17 mouse cellular contexts compared by ENCODE assay signal in genomic region chr1:74419440-74419794, GRCm38 (mm10). TPM values are rescaled to one million over a fixed set of nuclear protein-coding genes. Genes with fewer than 3 reads are reported as not detected.
DNase-seq lines count a peak whose midpoint lies in the region; TF ChIP-seq lines count a peak whose summit lies in the region.
"Had no signal": no experiment of that assay in that cellular context is flagged by ENCODE, and none has a peak within 500 bp of the region (broad histone marks: within the 10 kb centered on the region; RNA-seq: fewer than 3 reads in every experiment).

No protein-coding gene starts in this region.

- H3K9me3 ChIP-seq in midbrain, embryonic 10.5 days (replicated peaks): no peaks in the 10 kb centered on the region
- H3K9me3 ChIP-seq: embryonic facial prominence, embryonic 12.5 days; heart, embryonic 15.5 days had no signal

- TF ChIP-seq POLR2A in small intestine, adult 2 months (IDR thresholded peaks at IDR 0.05; ENCODE audit: low read depth, low read length): no peak

- WGBS in small intestine, adult 2 months: 40% methylated on average over 9 of the region's 9 CpGs
- WGBS in midbrain, embryonic 10.5 days: 77% methylated on average over 9 of the region's 9 CpGs

- no peak overlapping the region for H3K4me3 ChIP-seq in small intestine, adult 2 months (ENCODE audit: low read depth, low read length)
- no peak overlapping the region for H3K4me3 ChIP-seq in midbrain, embryonic 10.5 days
- H3K4me3 ChIP-seq: embryonic facial prominence, embryonic 12.5 days; heart, embryonic 15.5 days; liver, embryonic 12.5 days had no signal

- TF ChIP-seq CTCF in small intestine, adult 2 months (IDR thresholded peaks at IDR 0.05; ENCODE audit: extremely low read depth, insufficient read length, insufficient replicate concordance, low read depth, low read length): no peak

- peak; percentile 45 for DNase-seq in adrenal gland, postnatal 14 days
- DNase-seq in adrenal gland, postnatal 4 days (ENCODE audit: low spot score in 2 of 2): no peak
- DNase-seq in lung, adult 18-20 months: peak; percentile 36 to 50
- no peak for DNase-seq in lung, postnatal 25 days (ENCODE audit: low spot score)
- DNase-seq in heart, postnatal 14 days: peak; percentile 11 to 24
- DNase-seq in liver: no peak
- DNase-seq in midbrain, embryonic 10.5 days (ENCODE audit: low spot score): no peak
- DNase-seq: cerebellum, adult 11-12 months; gastrocnemius, postnatal 14 days; layer of hippocampus, postnatal 36 days; midbrain, embryonic 14.5 days; right cerebral cortex, adult 18-20 months; thymus, postnatal 36 days had no signal

- H3K36me3 ChIP-seq in small intestine, adult 2 months (ENCODE audit: control insufficient read depth, insufficient read depth, low read length): peaks cover 90% of the 10 kb centered on the region
- no peaks in the 10 kb centered on the region for H3K36me3 ChIP-seq in midbrain, embryonic 10.5 days
- H3K36me3 ChIP-seq: embryonic facial prominence, embryonic 12.5 days; heart, embryonic 15.5 days; liver, embryonic 12.5 days had no signal

- H3K27me3 ChIP-seq in small intestine, adult 2 months (ENCODE audit: control insufficient read depth, insufficient read depth, low read length): no peaks in the 10 kb centered on the region
- no peaks in the 10 kb centered on the region for H3K27me3 ChIP-seq in midbrain, embryonic 10.5 days (ENCODE audit: low read depth, poor library complexity, severe bottlenecking)
- H3K27me3 ChIP-seq: embryonic facial prominence, embryonic 12.5 days; heart, embryonic 15.5 days had no signal

- H3K4me1 ChIP-seq in small intestine, adult 2 months (ENCODE audit: control insufficient read depth, insufficient read depth, insufficient read length, low read length): peaks cover 29% of the 10 kb centered on the region
- H3K4me1 ChIP-seq in midbrain, embryonic 10.5 days: peaks cover 22% of the 10 kb centered on the region

- peak overlapping the region; percentile 60 for H3K27ac ChIP-seq in small intestine, adult 2 months (ENCODE audit: insufficient read depth, low read depth, low read length)
- no peak overlapping the region for H3K27ac ChIP-seq in midbrain, embryonic 10.5 days (replicated peaks)
- H3K27ac ChIP-seq: embryonic facial prominence, embryonic 12.5 days; heart, embryonic 15.5 days; liver, embryonic 12.5 days had no signal

- intact Hi-C loops in heart, postnatal 14 days (cut with DNase I): no loop called here

RNA-seq across cellular contexts. Expression of gene Vil1, which starts 10.2 kb away (rescaled TPM):
- total RNA-seq in adrenal gland, postnatal 14 days (2021): 2.4 and 3.0 TPM in 2 replicates
- total RNA-seq in adrenal gland, postnatal 4 days (2021): 1 to 10 TPM; 1.6 to 7.1 TPM
- under 1 TPM; 0.65 to 0.83 TPM for total RNA-seq in heart, postnatal 14 days (2021)
- polyA plus RNA-seq in small intestine, adult 2 months (2012; rRNA removed): 198 and 892 TPM in 2 replicates
- polyA plus RNA-seq in midbrain, embryonic 10.5 days (2016; fragmentation: Nextera tagmentation; extraction: Ambion mirVana): 0.15 and 0.25 TPM in 2 replicates

RNA-seq across cellular contexts. Expression of gene Ctdsp1, which starts 28.1 kb away (rescaled TPM):
- total RNA-seq in adrenal gland, postnatal 14 days (2021): 128 and 130 TPM in 2 replicates
- total RNA-seq in adrenal gland, postnatal 4 days (2021): 100 to 1,000 TPM; 156 to 162 TPM
- total RNA-seq in heart, postnatal 14 days (2021): 100 to 1,000 TPM; 106 to 118 TPM
- polyA plus RNA-seq in small intestine, adult 2 months (2012; rRNA removed): 58.4 and 177 TPM in 2 replicates
- 31.8 and 34.4 TPM in 2 replicates for polyA plus RNA-seq in midbrain, embryonic 10.5 days (2016; fragmentation: Nextera tagmentation; extraction: Ambion mirVana)

RNA-seq across cellular contexts. Expression of gene Slc11a1, which starts 44.4 kb away (rescaled TPM):
- total RNA-seq in adrenal gland, postnatal 14 days (2021): 5.3 and 6.9 TPM in 2 replicates
- 10 to 100 TPM; 10.2 to 13.6 TPM for total RNA-seq in adrenal gland, postnatal 4 days (2021)
- total RNA-seq in heart, postnatal 14 days (2021): 1 to 10 TPM; 2.7 to 4.1 TPM
- 12.7 and 17.9 TPM in 2 replicates for polyA plus RNA-seq in small intestine, adult 2 months (2012; rRNA removed)
- 1.4 and 2.2 TPM in 2 replicates for polyA plus RNA-seq in midbrain, embryonic 10.5 days (2016; fragmentation: Nextera tagmentation; extraction: Ambion mirVana)

RNA-seq across cellular contexts. Expression of gene Catip, which starts 57.5 kb away (rescaled TPM):
- 0.15 and 0.45 TPM in 2 replicates for total RNA-seq in adrenal gland, postnatal 14 days (2021)
- total RNA-seq in adrenal gland, postnatal 4 days (2021): under 1 TPM; 0.48 to 0.50 TPM
- total RNA-seq in heart, postnatal 14 days (2021): under 1 TPM; 0.12 to 0.67 TPM
- 0.05 and 0.39 TPM in 2 replicates for polyA plus RNA-seq in small intestine, adult 2 months (2012; rRNA removed)
- polyA plus RNA-seq in midbrain, embryonic 10.5 days (2016; fragmentation: Nextera tagmentation; extraction: Ambion mirVana): 0.12 and 0.22 TPM in 2 replicates

Comparison
In these comparisons a context has a peak if more than half of its experiments do, and no peak if none do; other contexts are left out.
1. DNase-seq: peak in adrenal gland, postnatal 14 days (single experiment), lung, adult 18-20 months (2 of 2) and heart, postnatal 14 days (2 of 2); none in adrenal gland, postnatal 4 days (0 of 2), lung, postnatal 25 days (single experiment), liver (single experiment) and midbrain, embryonic 10.5 days (single experiment).